Mouse (Mus musculus) heart, embryonic 14.5 days (tissue): ENCODE data around the gene Pttg1ip. TPM values are rescaled to one million over a fixed set of nuclear protein-coding genes. Genes with fewer than 3 reads are reported as not detected.
A peak's percentile ranks its signal among the peaks of the same experiment; 100 is the strongest.

Experiments
- ATAC-seq: fragments of 200-750 bp; cut with Nextera tagmentation; 2 replicates; pipeline ENCODE4 v1.8.0; 2017; ENCODE audit warnings: low read depth, moderate TSS enrichment; ENCODE audit not compliant: insufficient number of reproducible peaks, insufficient read depth, low FRiP score
- H3K27ac ChIP-seq, 2 experiments: fragments of 200-500 bp in 1 of 2; fragments of 300-500 bp in 1 of 2; sonication (generic) in 1 of 2; replicated peaks in 1 of 2; 2 replicates each; pipeline ENCODE4 v1.5.1; 2012 to 2014; ENCODE audit warnings: low read depth in 2 of 2, low read length in 2 of 2, control low read depth in 1 of 2, mild to moderate bottlenecking in 1 of 2, mixed read lengths in 1 of 2; ENCODE audit not compliant: control insufficient read depth in 1 of 2, insufficient read depth in 1 of 2
- H3K27me3 ChIP-seq: fragments of 300-500 bp; sonication (generic); 2 replicates; pipeline ENCODE4 v1.6.1; 2014; ENCODE audit warnings: mild to moderate bottlenecking, low read length, control low read depth; ENCODE audit not compliant: control insufficient read depth, insufficient read depth
- H3K36me3 ChIP-seq: fragments of 300-500 bp; sonication (generic); 2 replicates; pipeline ENCODE4 v1.6.1; 2014; ENCODE audit warnings: mild to moderate bottlenecking, control low read depth, low read length, mixed read lengths; ENCODE audit not compliant: control insufficient read depth, insufficient read depth
- H3K4me1 ChIP-seq, 2 experiments: fragments of 200-500 bp in 1 of 2; fragments of 300-500 bp in 1 of 2; sonication (generic) in 1 of 2; 2 replicates each; pipeline ENCODE4 v1.6.1; 2012 to 2014; ENCODE audit warnings: low read length in 2 of 2, control low read depth in 1 of 2, mixed read lengths in 1 of 2; ENCODE audit not compliant: control insufficient read depth in 2 of 2, insufficient read depth in 2 of 2
- H3K4me2 ChIP-seq: fragments of 300-500 bp; sonication (generic); 2 replicates; pipeline ENCODE4 v1.6.1; 2014; ENCODE audit warnings: mild to moderate bottlenecking, low read length
- H3K4me3 ChIP-seq, 2 experiments: fragments of 200-500 bp in 1 of 2; fragments of 300-500 bp in 1 of 2; sonication (generic) in 1 of 2; 2 replicates each; pipeline ENCODE4 v1.5.1; 2012 to 2014; ENCODE audit warnings: low read length in 2 of 2, mild to moderate bottlenecking in 2 of 2, control low read depth in 1 of 2, low read depth in 1 of 2, moderate library complexity in 1 of 2; ENCODE audit not compliant: control insufficient read depth in 1 of 2, insufficient read depth in 1 of 2
- H3K9ac ChIP-seq: fragments of 300-500 bp; sonication (generic); 2 replicates; pipeline ENCODE4 v1.6.1; 2014; ENCODE audit warnings: mild to moderate bottlenecking, low read length
- H3K9me3 ChIP-seq: fragments of 300-500 bp; sonication (generic); 2 replicates; pipeline ENCODE4 v1.6.1; 2016; ENCODE audit warnings: low read length, control low read depth; ENCODE audit not compliant: control insufficient read depth
- WGBS: fragments of 180-500 bp; shearing (Covaris S2); extraction: QIAGEN DNeasy Blood & Tissue Kit; methylation state at CpG from one replicate; pipeline ENCODE4 v1.1.7; 2014; 5-methylcytosine and 5-hydroxymethylcytosine counted together
- polyA plus RNA-seq: library from polyadenylated mRNA; unstranded; fragments of >200 nt; fragmentation: Nextera tagmentation; extraction: Ambion mirVana; gene quantifications from 2 replicates; pipeline ENCODE4 v1.2.1, GENCODE M21; 2014

Pttg1ip gene
- polyA plus RNA-seq, 1 experiment from 2014 or later: 128 TPM

DNA sequence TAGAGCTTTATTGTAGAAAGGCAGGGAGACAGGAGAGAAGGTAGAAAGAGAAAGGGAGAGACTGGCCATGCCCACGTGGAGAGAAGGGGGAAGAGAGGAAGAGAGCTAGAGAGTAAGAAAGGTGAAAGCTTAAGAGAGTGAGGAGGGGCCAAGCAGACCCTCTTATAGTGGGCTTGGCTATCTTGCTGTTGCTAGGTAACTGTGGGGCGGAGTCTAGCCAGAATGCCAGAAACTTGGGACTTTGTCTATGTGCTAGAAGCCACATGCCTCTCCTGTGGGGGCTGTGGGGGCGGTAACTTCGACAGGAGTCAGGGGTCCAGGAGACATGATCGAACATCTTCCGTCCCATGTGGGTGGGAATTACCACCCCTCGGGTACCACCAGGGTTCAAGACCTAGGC, 12.0 kb upstream of the Pttg1ip start:
- 37% methylated on average over 7 of the region's 7 CpGs for WGBS
- Histone ChIP-seq H3K4me3 (no peak overlapping the region), H3K27me3 (no peaks in the 10 kb centered on the region), H3K4me1 (no peaks in the 10 kb centered on the region; a peak in 1 of 4 replicates), H3K27ac (no peak overlapping the region), H3K4me2 (no peak overlapping the region), H3K9ac (no peak overlapping the region), H3K36me3 (no peaks in the 10 kb centered on the region), H3K9me3 (no peaks in the 10 kb centered on the region)
- no peak for ATAC-seq

DNA sequence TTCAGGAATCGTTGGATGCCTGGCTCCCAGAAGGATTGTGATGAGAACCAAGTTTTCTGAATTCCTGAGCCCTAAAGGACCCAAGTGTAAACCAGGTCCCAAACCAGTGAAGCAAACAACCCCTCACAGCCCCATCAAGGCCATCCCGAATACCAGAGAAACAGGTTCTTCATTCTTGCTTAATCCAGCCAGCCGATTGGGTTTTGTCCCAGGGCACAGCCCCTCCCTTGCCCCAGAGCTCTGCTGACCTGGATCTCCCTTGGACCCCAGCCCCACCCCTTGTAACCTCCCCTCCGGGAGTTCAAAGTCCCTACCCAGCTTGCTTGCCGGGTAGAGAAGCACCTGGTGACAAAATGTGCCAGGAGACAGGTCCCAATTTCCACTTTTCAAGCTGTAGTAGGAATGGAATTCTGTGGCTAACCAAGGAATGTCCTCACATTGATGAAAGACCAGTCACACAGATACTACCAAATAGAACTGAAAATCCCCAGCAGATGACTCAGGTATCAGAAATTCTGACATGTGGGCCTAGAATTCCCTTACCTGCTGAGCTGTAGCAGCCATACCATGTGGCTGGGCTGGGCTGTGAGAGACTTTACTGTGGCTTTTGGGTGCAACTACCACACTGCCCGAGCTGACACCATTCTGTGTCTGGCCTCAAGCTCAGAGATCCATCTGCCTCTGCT, 11.4 kb upstream of the Pttg1ip start:
- WGBS: 41% methylated on average over 6 of the region's 6 CpGs
- Histone ChIP-seq H3K27me3 (no peaks in the 10 kb centered on the region), H3K27ac (no peak overlapping the region), H3K4me2 (no peak overlapping the region), H3K9me3 (no peaks in the 10 kb centered on the region), H3K36me3 (no peaks in the 10 kb centered on the region), H3K9ac (no peak overlapping the region), H3K4me3 (no peak overlapping the region), H3K4me1 (no peaks in the 10 kb centered on the region; a peak in 1 of 4 replicates)
- ATAC-seq: no peak

DNA sequence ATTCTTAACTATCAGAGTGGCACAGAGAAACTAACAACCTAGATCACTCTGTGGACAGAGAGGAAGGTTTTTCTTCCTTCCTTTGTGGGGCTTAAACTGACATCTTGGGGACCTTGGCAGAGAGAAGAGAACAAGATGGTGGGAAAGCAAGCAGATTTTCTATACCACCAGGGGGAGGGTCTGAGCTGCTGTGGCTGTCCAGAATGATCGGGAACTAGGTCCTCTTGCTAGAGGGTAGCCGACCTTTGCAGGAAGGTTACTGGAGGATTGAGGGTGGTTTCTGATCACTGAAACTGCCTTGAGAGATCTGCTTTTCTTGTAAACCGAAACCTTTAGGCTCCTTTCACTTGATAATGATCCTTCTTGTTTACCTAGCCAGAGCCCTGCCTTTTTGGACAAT, 9.3 kb upstream of the Pttg1ip start:
- Histone ChIP-seq H3K27ac (no peak overlapping the region), H3K9me3 (no peaks in the 10 kb centered on the region), H3K4me1 (no peaks in the 10 kb centered on the region; a peak in 1 of 4 replicates), H3K4me3 (no peak overlapping the region), H3K36me3 (no peaks in the 10 kb centered on the region), H3K9ac (no peak overlapping the region), H3K27me3 (no peaks in the 10 kb centered on the region), H3K4me2 (no peak overlapping the region)
- 16% methylated on average over 3 of the region's 3 CpGs for WGBS
- no peak for ATAC-seq

DNA sequence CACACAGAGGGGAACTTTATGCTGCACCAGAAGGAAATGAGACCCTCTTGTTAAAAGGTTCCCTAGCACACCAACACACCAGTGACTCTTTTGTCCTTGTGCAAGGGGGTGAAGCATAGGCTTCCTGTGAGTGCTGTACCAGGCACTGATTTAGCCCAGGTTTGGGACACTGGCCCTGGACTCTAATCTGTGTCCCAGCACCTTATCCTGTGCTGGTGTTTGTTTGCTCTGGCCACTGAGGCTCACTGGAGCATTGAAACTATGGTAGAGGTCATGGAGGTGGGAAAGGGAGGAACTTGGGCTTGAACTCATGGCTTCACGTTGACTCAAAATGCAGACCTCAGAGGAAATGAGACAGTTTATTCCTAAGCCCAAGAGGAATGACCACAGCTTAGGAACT, 8.4 kb upstream of the Pttg1ip start:
- Histone ChIP-seq H3K9ac (no peak overlapping the region), H3K4me1 (no peaks in the 10 kb centered on the region; a peak in 1 of 4 replicates), H3K27ac (no peak overlapping the region), H3K27me3 (no peaks in the 10 kb centered on the region), H3K4me2 (no peak overlapping the region), H3K36me3 (no peaks in the 10 kb centered on the region), H3K4me3 (no peak overlapping the region), H3K9me3 (no peaks in the 10 kb centered on the region)
- WGBS: 100% methylated on average over 1 of the region's 1 CpGs
- ATAC-seq: no peak

DNA sequence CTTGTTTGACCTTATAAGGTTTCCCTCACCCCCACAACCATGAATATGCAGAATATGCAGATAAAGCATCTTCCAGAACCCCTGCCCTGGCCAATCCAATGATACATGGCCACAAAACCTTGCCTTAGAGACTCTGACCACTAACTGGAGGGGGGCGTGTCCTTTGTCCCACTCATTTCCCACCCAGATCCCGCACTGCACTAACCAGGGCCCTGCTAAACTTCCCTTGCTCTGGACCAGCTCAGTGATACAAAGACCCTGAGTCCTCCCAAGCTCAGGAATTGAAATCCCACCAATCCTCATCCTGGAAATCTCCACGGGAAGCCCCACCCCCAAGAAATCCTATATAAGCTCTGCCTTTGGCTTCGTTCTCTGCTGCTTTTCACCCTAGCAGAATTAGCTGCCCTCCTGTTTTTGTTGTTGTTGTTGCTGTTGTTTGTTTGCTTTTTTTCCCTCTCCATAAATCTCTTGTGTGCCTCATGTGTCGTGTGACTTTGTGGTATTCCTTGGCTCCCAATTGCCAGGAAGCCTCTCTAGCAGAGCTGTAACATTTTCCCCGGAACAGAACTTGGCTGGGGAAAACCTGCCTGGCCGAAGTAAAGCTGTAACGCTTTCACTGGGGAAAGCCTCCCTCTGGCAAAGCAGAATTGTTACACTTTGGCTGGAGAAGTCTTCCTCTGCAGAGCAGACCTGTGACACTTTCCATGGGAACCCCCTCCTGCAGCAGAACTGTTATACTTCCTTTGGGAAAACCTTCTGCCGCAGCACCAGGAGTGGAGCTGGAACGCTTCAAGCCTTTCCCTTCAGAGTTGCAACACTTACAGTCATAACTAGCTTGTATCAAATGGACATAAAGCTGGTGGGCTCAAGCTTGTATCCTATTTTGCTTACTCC, 1.2 kb upstream of the Pttg1ip start:
- peak overlapping the region; percentile 69; the same call in 1 of the 2 replicates for H3K9ac ChIP-seq
- ATAC-seq: no peak
- H3K4me3 ChIP-seq: no peak overlapping the region
- 50% methylated on average over 10 of the region's 10 CpGs for WGBS
- peaks cover 8 to 21% of the 10 kb centered on the region in 2 experiments for H3K4me1 ChIP-seq
- H3K36me3 ChIP-seq: no peaks in the 10 kb centered on the region
- no peaks in the 10 kb centered on the region for H3K27me3 ChIP-seq
- H3K27ac ChIP-seq: peak overlapping the region; percentile 37 to 60
- no peaks in the 10 kb centered on the region for H3K9me3 ChIP-seq
- H3K4me2 ChIP-seq: peak overlapping the region; percentile 84; the same call in 1 of the 2 replicates

DNA sequence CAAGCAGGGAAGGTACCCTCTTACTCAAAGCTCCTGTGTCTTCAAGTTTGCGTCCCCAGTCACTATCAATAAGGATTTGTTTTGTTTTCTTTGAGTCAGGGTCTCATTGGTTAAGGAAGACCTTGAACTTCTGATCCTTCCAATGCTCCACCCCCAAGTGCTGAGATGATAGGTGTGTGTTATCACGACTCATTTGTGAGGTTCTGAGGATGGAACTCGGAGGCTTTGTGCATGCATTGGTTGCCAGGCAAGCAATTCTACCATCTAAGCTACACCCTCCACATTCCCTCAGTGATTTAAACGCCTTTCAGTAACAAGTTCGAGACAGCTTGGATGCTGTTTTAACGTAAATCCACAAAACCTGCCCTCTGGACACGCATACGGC, 505 bp upstream of the Pttg1ip start:
- H3K9me3 ChIP-seq: no peaks in the 10 kb centered on the region
- peak overlapping the region; percentile 82 to 95 for H3K27ac ChIP-seq
- peak overlapping the region; percentile 42 to 80 for H3K4me3 ChIP-seq
- ATAC-seq: no peak
- H3K9ac ChIP-seq: peak overlapping the region; percentile 69
- peak overlapping the region; percentile 84 for H3K4me2 ChIP-seq
- WGBS: 4% methylated on average over 8 of the region's 8 CpGs
- H3K27me3 ChIP-seq: no peaks in the 10 kb centered on the region
- peaks cover 4% of the 10 kb centered on the region; the same call in 1 of the 2 replicates for H3K36me3 ChIP-seq
- peaks cover 8 to 24% of the 10 kb centered on the region in 2 experiments for H3K4me1 ChIP-seq

DNA sequence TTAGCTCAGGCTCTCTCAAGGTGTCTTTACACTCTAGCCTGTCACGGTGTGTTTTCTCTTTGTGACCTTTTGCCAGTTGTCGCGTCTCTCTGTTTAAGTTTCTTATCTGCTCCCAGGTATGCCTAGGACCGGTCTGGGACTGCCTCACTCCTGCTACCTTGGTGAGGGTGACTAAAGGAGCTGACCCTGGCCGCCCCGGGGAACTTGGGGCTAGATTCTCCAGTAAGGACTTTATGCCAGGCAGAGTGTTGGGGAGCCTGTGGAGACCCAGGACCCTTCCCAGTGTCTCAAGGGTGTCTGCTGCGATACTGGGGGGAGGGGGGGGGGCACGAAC, 732 bp downstream of the Pttg1ip start:
- no peaks in the 10 kb centered on the region for H3K27me3 ChIP-seq
- H3K36me3 ChIP-seq: peaks cover 15% of the 10 kb centered on the region; the same call in 1 of the 2 replicates
- peak overlapping the region; percentile 89 for H3K9ac ChIP-seq
- ATAC-seq: no peak
- peaks cover 9 to 33% of the 10 kb centered on the region in 2 experiments for H3K4me1 ChIP-seq
- H3K27ac ChIP-seq: peak overlapping the region; percentile 92 to 95; a peak in 3 of 4 replicates
- peak overlapping the region; percentile 79 to 80 for H3K4me3 ChIP-seq
- no peaks in the 10 kb centered on the region for H3K9me3 ChIP-seq
- H3K4me2 ChIP-seq: peak overlapping the region; percentile 84
- 6% methylated on average over 8 of the region's 8 CpGs for WGBS
